Mouse (Mus musculus) liver (tissue): ENCODE measurements around the gene Hmga2.
A peak's percentile ranks its signal among the peaks of the same experiment; 100 is the strongest.

Source experiments
- DNase-seq: peaks from one replicate; pipeline ENCODE4 v3.0.0-alpha.2; 2020; ENCODE audit warnings: mixed read lengths

The Hmga2 gene

GRCm38 (mm10) chr10:120472606-120473005, 3.7 kb downstream of the Hmga2 start:
- DNase-seq = no peak

- DNase-seq = no peak
These were observed 11.1 kb downstream of the Hmga2 start for GRCm38 (mm10) chr10:120465121-120465520.

GRCm38 (mm10) chr10:120461769-120462168, 14.5 kb downstream of the Hmga2 start:
- peak; percentile 14 for DNase-seq

GRCm38 (mm10) chr10:120461301-120461700, 15.0 kb downstream of the Hmga2 start:
- DNase-seq = no peak

- DNase-seq = peak; percentile 50
These were observed 17.4 kb downstream of the Hmga2 start for GRCm38 (mm10) chr10:120458866-120459265.

- DNase-seq = no peak
These were observed 26.5 kb downstream of the Hmga2 start for GRCm38 (mm10) chr10:120449661-120450284.

- no peak for DNase-seq
These were observed 29.5 kb downstream of the Hmga2 start for GRCm38 (mm10) chr10:120446799-120447198.

- DNase-seq = no peak
These were observed 30.1 kb downstream of the Hmga2 start for GRCm38 (mm10) chr10:120446206-120446605.

- no peak for DNase-seq
These were observed 31.7 kb downstream of the Hmga2 start for GRCm38 (mm10) chr10:120444463-120445070.

GRCm38 (mm10) chr10:120443757-120444311, 32.4 kb downstream of the Hmga2 start:
- DNase-seq = no peak

- DNase-seq = no peak
These were observed 35.0 kb downstream of the Hmga2 start for GRCm38 (mm10) chr10:120441254-120441653.

- DNase-seq = no peak
These were observed 41.8 kb downstream of the Hmga2 start for GRCm38 (mm10) chr10:120434433-120434832.

- DNase-seq = no peak
These were observed 42.8 kb downstream of the Hmga2 start for GRCm38 (mm10) chr10:120433463-120433815.

GRCm38 (mm10) chr10:120432731-120433462, 43.4 kb downstream of the Hmga2 start:
- no peak for DNase-seq

- DNase-seq = no peak
These were observed 44.2 kb downstream of the Hmga2 start for GRCm38 (mm10) chr10:120432081-120432480.

GRCm38 (mm10) chr10:120431435-120431834, 44.8 kb downstream of the Hmga2 start:
- no peak for DNase-seq

GRCm38 (mm10) chr10:120430422-120430821, 45.8 kb downstream of the Hmga2 start:
- DNase-seq = no peak

GRCm38 (mm10) chr10:120429758-120430259, 46.5 kb downstream of the Hmga2 start:
- DNase-seq = no peak

- no peak for DNase-seq
These were observed 47.1 kb downstream of the Hmga2 start for GRCm38 (mm10) chr10:120429199-120429551.

GRCm38 (mm10) chr10:120428430-120429198, 47.7 kb downstream of the Hmga2 start:
- no peak for DNase-seq

- no peak for DNase-seq
These were observed 50.1 kb downstream of the Hmga2 start for GRCm38 (mm10) chr10:120426086-120426610.

- DNase-seq = no peak
These were observed 52.3 kb downstream of the Hmga2 start for GRCm38 (mm10) chr10:120424015-120424414.

- DNase-seq = no peak
These were observed 53.0 kb downstream of the Hmga2 start for GRCm38 (mm10) chr10:120423256-120423655.
